Mouse (Mus musculus) midbrain, embryonic 14.5 days (tissue): ENCODE data around the gene 2310030G06Rik. TPM values are rescaled to one million over a fixed set of nuclear protein-coding genes. Genes with fewer than 3 reads are reported as not detected.

Experiments used
- ATAC-seq: fragments of 200-750 bp; cut with Nextera tagmentation; 2 replicates; pipeline ENCODE4 v1.8.0; 2017; ENCODE audit warnings: moderate number of reproducible peaks, moderate library complexity; ENCODE audit not compliant: low FRiP score, low TSS enrichment
- DNase-seq: peaks from one replicate; pipeline ENCODE4 v3.0.0-alpha.2; 2015
- H3K27ac ChIP-seq: fragments of 300-500 bp; sonication (generic); replicated peaks from 2 replicates; pipeline ENCODE4 v1.5.1; 2014; ENCODE audit warnings: mild to moderate bottlenecking, low read depth, low read length, moderate library complexity
- H3K27me3 ChIP-seq: fragments of 300-500 bp; sonication (generic); 2 replicates; pipeline ENCODE4 v1.6.1; 2014; ENCODE audit warnings: low read length, control low read depth, mixed read lengths; ENCODE audit not compliant: control insufficient read depth, insufficient read depth
- H3K36me3 ChIP-seq: fragments of 300-500 bp; sonication (generic); 2 replicates; pipeline ENCODE4 v1.6.1; 2014; ENCODE audit warnings: low read length, control low read depth; ENCODE audit not compliant: control insufficient read depth, insufficient read depth
- H3K4me1 ChIP-seq: fragments of 300-500 bp; sonication (generic); 2 replicates; pipeline ENCODE4 v1.6.1; 2014; ENCODE audit warnings: mild to moderate bottlenecking, antibody characterized with exemption, low read length, control low read depth; ENCODE audit not compliant: control insufficient read depth, insufficient read depth
- H3K4me2 ChIP-seq: fragments of 300-500 bp; sonication (generic); 2 replicates; pipeline ENCODE4 v1.6.1; 2014; ENCODE audit warnings: mild to moderate bottlenecking, low read length, moderate library complexity
- H3K4me3 ChIP-seq: fragments of 300-500 bp; sonication (generic); replicated peaks from 2 replicates; pipeline ENCODE4 v1.5.1; 2014; ENCODE audit warnings: low read depth, low read length
- H3K9ac ChIP-seq: fragments of 300-500 bp; sonication (generic); replicated peaks from 2 replicates; pipeline ENCODE4 v1.6.1; 2014; ENCODE audit warnings: mild to moderate bottlenecking, low read length, moderate library complexity
- H3K9me3 ChIP-seq: fragments of 300-500 bp; sonication (generic); 2 replicates; pipeline ENCODE4 v1.6.1; 2016; ENCODE audit warnings: low read length, control low read depth, mixed read lengths; ENCODE audit not compliant: control insufficient read depth
- whole genome bisulfite sequencing: fragments of 180-500 bp; shearing (Covaris S2); extraction: QIAGEN DNeasy Blood & Tissue Kit; methylation state at CpG from one replicate; pipeline ENCODE4 v1.1.7; 2014; 5-methylcytosine and 5-hydroxymethylcytosine counted together
- polyA plus RNA-seq: library from polyadenylated mRNA; unstranded; fragments of >200 nt; fragmentation: Nextera tagmentation; extraction: Ambion mirVana; gene quantifications from 2 replicates; pipeline ENCODE4 v1.2.1, GENCODE M21; 2014

The 2310030G06Rik gene
- polyA plus RNA-seq, 1 experiment from 2014 or later: 0.89 TPM

DNA sequence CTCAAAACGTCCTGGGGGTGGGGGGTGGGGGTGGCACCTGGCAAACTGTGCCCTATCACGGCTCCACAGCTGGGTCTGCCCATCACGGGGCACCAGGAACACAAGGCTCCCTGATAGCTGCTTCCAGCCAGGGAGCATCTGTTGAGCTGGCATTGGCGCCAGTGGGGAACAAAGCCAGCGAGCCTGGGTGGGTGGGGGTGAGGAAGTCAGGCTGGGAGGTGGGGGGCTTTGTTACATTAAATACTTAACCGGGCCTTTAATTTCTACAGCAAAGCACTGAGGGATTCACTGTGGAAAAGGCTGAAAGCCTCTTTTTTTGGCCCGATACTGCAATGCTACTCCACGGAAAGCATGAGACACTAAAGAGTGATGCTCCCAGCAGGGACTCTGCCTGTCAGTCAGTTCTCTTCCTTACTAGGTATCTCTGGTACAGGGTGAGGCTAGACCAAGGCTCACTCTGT is 23.9 kb downstream of the 2310030G06Rik start:
- Histone ChIP-seq H3K4me3 (no peak overlapping the region), H3K9ac (no peak overlapping the region), H3K4me1 (peaks cover 43% of the 10 kb centered on the region), H3K27ac (peak overlapping the region; percentile 45), H3K9me3 (no peaks in the 10 kb centered on the region), H3K27me3 (no peaks in the 10 kb centered on the region), H3K4me2 (peak overlapping the region; percentile 9; the same call in 1 of the 2 replicates), H3K36me3 (no peaks in the 10 kb centered on the region)
- WGBS: 44% methylated on average over 8 of the region's 8 CpGs
- DNase-seq: peak; percentile 40
- ATAC-seq: no peak

DNA sequence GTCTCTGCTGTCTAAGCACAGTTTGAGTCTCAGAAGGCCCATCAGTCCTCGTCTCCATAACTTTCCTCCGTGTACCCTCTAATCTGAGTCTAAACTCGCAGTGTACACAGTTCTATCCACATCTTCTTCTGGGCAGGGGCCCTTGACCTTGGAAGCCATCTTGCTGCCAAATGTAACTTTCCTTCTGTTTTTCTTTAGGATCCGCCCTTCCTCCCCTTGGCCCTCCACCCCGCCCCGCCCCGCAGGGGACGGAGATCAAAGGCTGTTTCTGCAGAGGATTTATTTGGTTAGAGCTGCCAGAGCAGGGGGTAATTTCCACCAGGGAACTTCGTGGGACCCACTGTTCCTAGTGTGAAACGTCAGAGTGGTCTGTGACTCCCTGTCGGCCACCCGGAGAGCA is 25.3 kb downstream of the 2310030G06Rik start:
- Histone ChIP-seq H3K27me3 (no peaks in the 10 kb centered on the region), H3K27ac (no peak overlapping the region), H3K36me3 (peaks cover 7% of the 10 kb centered on the region; the same call in 1 of the 2 replicates), H3K9me3 (no peaks in the 10 kb centered on the region), H3K4me3 (no peak overlapping the region), H3K4me1 (peaks cover 29% of the 10 kb centered on the region), H3K4me2 (no peak overlapping the region), H3K9ac (no peak overlapping the region)
- ATAC-seq (no peak), DNase-seq (no peak)
- WGBS: 39% methylated on average over 12 of the region's 12 CpGs

DNA sequence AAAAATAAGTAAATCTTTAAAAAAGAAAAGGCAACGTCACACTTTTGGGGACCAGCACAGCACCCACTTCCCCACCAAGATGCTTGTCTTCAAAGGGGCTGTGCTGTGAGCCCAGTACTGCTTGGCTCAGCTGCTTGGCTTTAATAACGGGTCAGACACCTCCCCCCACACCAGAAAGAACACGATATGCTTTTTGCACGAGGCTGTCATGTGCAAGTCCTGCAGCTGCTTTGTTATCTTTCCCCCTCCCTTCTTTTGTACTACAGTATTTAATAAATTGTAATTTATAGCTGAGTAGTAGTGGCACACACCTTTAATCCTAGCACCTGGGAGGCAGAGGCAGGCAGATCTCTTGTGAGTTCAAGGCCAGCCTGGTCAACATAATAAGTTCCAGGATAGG is 27.5 kb downstream of the 2310030G06Rik start:
- no peaks in the 10 kb centered on the region for H3K27me3 ChIP-seq
- H3K9ac ChIP-seq: no peak overlapping the region
- DNase-seq (no peak), ATAC-seq (no peak)
- H3K4me3 ChIP-seq: no peak overlapping the region
- peaks cover 10% of the 10 kb centered on the region; the same call in 1 of the 2 replicates for H3K4me1 ChIP-seq
- no peak overlapping the region for H3K4me2 ChIP-seq
- peaks cover 7% of the 10 kb centered on the region; the same call in 1 of the 2 replicates for H3K36me3 ChIP-seq
- no peak overlapping the region for H3K27ac ChIP-seq
- 87% methylated on average over 4 of the region's 4 CpGs for WGBS
- no peaks in the 10 kb centered on the region for H3K9me3 ChIP-seq

DNA sequence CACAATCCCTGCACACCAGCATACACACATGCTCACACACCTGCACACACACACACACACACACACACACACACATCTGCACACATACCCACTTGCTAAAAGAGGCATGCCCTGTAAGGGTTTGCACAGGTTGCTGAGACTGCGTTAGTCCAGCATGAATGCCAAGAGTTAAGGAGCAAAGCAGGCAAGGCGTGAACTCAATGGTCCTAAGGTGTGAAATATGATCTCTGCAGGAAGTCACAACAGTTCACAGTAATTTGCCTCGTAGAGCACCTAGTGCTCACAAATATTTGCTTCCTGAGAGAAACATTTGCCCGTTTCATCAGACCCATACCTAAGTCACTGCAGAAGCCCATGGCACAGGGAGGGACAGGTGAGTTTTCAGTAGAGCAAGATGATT is 32.1 kb downstream of the 2310030G06Rik start:
- WGBS: 83% methylated on average over 4 of the region's 4 CpGs
- DNase-seq (no peak), ATAC-seq (no peak)
- Histone ChIP-seq H3K4me3 (no peak overlapping the region), H3K4me1 (no peaks in the 10 kb centered on the region), H3K27me3 (no peaks in the 10 kb centered on the region), H3K4me2 (no peak overlapping the region), H3K27ac (no peak overlapping the region), H3K9me3 (no peaks in the 10 kb centered on the region), H3K36me3 (peaks cover 19% of the 10 kb centered on the region), H3K9ac (no peak overlapping the region)

DNA sequence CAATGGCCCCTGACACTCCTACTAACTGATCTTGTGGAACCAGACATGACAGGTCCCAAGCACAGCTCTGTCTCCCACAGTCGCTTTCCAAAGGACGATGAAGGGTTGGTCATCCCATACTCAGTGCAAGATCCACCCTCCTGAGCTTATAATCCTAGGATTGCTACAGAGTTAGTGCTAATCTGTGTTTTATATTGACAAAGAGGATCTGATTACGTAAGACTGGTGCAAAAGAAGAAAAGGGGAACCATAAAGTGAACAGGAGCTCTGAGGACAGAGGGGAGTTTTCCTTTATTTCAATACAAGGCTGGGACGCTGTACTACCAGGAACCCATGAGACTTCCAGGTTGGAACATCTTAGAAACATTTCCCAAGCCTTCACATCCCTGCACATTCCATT is 35.0 kb downstream of the 2310030G06Rik start:
- no peak overlapping the region for H3K4me3 ChIP-seq
- no peak overlapping the region for H3K27ac ChIP-seq
- no peak for ATAC-seq
- H3K4me2 ChIP-seq: no peak overlapping the region
- H3K4me1 ChIP-seq: no peaks in the 10 kb centered on the region
- H3K9ac ChIP-seq: no peak overlapping the region
- 80% methylated on average over 4 of the region's 4 CpGs for WGBS
- no peak for DNase-seq
- no peaks in the 10 kb centered on the region for H3K27me3 ChIP-seq
- H3K36me3 ChIP-seq: peaks cover 25% of the 10 kb centered on the region
- no peaks in the 10 kb centered on the region for H3K9me3 ChIP-seq

DNA sequence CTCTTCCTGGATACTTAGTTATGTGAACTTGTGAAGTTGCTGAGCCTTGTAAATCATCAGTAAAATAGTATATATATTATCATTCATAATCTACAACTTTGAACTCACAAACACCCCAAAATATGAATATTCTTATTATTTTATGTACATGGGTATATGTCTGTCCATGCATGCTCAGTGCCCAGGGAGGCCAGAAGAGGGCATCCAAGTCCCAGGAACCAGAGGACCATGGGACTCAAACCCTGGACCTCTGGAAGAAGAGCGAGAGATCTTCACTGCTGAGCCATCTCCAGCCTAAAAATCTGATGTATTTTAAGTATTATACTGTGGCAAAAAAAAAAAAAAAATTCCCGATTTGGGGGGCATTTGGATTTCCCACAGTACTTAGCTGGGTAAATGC is 37.2 kb downstream of the 2310030G06Rik start:
- ATAC-seq (no peak), DNase-seq (peak; percentile 61)
- no peaks in the 10 kb centered on the region for H3K4me1 ChIP-seq
- WGBS: 27% methylated on average over 2 of the region's 2 CpGs
- H3K9ac ChIP-seq: no peak overlapping the region
- no peaks in the 10 kb centered on the region for H3K27me3 ChIP-seq
- no peak overlapping the region for H3K4me2 ChIP-seq
- H3K27ac ChIP-seq: no peak overlapping the region
- peaks cover 31% of the 10 kb centered on the region for H3K36me3 ChIP-seq
- H3K9me3 ChIP-seq: no peaks in the 10 kb centered on the region
- no peak overlapping the region for H3K4me3 ChIP-seq

DNA sequence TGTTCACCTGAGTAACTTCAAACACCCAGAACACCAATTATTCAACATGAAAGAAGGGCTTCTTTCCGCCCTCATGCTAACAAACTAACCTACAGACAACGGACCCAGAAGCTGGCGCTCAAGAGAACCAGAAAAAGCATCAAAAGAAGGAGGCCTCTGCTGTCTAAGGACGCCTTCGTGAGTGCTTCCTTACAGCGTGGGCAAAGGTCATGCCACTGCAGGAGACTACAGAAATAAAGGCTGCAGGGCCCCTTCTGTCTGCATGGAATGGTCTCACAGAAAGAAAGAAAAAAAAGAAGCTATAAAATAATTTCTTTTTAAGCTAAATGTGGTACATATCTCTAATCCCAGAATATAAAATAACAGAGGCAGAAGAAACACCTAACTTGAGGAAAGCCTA is 41.4 kb downstream of the 2310030G06Rik start:
- Histone ChIP-seq H3K4me1 (no peaks in the 10 kb centered on the region), H3K36me3 (peaks cover 40% of the 10 kb centered on the region), H3K9ac (no peak overlapping the region), H3K4me2 (no peak overlapping the region), H3K27me3 (no peaks in the 10 kb centered on the region; the same call in 1 of the 2 replicates), H3K27ac (no peak overlapping the region), H3K9me3 (no peaks in the 10 kb centered on the region), H3K4me3 (no peak overlapping the region)
- WGBS: 43% methylated on average over 6 of the region's 6 CpGs
- DNase-seq (no peak), ATAC-seq (no peak)

DNA sequence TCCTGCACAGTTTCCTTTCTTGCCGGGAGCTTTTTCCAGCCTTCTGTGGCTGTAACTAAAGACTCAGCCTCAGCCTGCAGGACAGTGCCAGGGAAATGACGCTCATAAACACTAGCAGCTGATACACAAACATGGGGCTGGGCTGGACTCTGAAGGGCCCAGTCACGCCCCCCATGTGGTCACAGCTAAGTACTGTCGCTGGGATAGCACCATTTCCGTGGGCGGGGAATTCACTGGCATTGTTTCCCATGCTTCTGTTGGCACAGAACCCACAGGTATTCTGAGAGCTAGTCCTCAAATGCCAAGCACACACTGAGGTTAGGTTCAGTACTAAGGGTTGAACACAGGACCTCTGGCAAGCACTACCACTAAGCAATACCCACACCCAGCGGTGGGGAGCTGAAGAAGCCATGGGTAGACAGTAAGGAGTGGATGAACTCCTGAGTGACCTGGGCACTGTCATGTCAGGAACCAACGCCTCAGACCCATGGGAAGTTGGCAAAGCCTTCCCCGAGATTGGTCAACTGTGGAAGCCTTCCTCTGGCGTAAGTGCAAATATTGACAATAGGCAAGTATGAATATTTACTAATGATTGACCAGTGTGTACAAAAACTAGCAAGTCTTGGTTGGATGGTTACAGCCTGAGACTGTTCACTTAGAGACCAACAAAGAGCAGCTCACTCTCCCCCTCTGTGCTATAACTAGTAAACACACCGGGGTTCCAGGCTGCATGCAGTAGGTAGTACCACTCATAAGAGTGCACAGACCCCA is 45.2 kb downstream of the 2310030G06Rik start:
- Histone ChIP-seq H3K4me2 (no peak overlapping the region), H3K9ac (no peak overlapping the region), H3K27me3 (no peaks in the 10 kb centered on the region; the same call in 1 of the 2 replicates), H3K4me3 (no peak overlapping the region), H3K9me3 (no peaks in the 10 kb centered on the region), H3K27ac (no peak overlapping the region), H3K36me3 (peaks cover 22% of the 10 kb centered on the region), H3K4me1 (peaks cover 27% of the 10 kb centered on the region)
- no peak for ATAC-seq
- 64% methylated on average over 11 of the region's 11 CpGs for WGBS
- DNase-seq: no peak
